Mouse (Mus musculus) skeletal muscle tissue, adult 2 months (tissue): Measurements from ENCODE around the gene Cfc1.
"Not testable (repeated sequence)": the region's sequence is repeated elsewhere in the genome, so short reads cannot be mapped to it uniquely, and the experiment has no call there.

Source experiments
- DNase-seq: peaks from one replicate; pipeline ENCODE4 v3.0.0-alpha.2; 2012; ENCODE audit warnings: low read depth, low spot score

Cfc1 gene

GRCm38 (mm10) chr1:34535043-34535698 is at the start of gene Cfc1:
TSS of gene Cfc1 (plus strand) at chr1:34535648.
- not testable (repeated sequence) for DNase-seq

DNA sequence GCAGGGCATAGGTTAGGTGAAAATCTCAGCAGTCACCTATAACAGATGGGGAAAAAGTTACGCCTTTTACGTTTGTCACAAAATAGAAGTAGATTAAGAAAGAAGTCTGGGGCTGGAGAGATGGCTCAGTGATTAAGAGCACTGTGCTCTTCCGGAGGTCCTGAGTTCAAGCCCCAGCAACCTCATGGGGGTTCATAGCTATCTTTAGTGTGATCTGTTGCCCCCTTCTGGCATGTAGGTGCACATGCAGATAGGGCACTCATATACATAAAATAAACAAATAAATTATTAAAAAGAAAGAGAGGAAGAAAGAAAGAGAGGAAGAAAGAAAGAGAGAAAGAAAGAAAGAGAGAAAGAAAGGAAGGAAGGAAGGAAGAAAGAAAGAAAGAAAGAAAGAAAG is 48.1 kb upstream of the Cfc1 start:
- no peak for DNase-seq

GRCm38 (mm10) chr1:34489852-34490541 is 45.5 kb upstream of the Cfc1 start:
- no peak for DNase-seq

DNA sequence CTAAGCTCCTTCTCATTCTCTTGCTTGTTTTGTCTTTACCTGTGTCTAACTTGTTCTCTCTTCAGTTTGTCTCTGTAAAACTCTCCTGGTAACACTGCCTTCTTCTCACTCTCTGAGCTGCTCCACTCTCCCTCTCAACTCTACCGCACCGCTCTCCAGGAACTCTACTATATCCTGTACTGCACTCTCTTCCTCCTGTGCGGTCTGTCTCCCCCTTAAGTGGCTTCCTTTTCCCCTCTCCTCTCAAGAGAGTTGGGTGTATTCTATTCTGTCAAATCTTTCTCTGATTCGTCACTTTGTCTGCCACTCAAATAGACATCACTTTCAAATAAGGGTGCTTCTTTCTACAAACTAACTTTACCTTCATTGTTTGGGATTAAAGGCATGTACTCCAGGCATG is 44.0 kb upstream of the Cfc1 start:
- DNase-seq = no peak

GRCm38 (mm10) chr1:34502991-34503390 is 32.5 kb upstream of the Cfc1 start:
- DNase-seq = no peak

DNA sequence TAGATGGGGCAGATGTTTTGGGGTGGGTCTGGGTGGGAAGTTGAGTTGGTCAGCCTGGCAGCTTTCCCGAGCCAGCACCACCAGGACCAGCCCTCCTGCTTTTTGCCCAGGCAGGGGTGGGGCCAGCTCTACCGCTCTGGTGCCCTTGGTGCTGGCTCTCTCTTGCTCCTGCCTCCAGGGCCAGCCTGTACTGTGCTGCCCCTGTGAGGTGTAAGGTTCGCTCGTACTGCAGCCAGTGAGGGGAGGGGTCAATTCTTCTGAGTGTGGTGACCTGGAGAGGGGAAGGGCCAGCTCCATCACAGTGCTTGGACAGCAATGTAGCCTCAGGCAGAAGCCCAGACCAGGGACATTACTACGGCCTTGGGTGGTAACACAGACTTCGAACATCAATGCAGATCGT is 30.1 kb upstream of the Cfc1 start:
- no peak for DNase-seq

GRCm38 (mm10) chr1:34505970-34506551 is 29.4 kb upstream of the Cfc1 start:
- DNase-seq = no peak

- DNase-seq = no peak
Measured at GRCm38 (mm10) chr1:34507986-34508385, 27.5 kb upstream of the Cfc1 start.

DNA sequence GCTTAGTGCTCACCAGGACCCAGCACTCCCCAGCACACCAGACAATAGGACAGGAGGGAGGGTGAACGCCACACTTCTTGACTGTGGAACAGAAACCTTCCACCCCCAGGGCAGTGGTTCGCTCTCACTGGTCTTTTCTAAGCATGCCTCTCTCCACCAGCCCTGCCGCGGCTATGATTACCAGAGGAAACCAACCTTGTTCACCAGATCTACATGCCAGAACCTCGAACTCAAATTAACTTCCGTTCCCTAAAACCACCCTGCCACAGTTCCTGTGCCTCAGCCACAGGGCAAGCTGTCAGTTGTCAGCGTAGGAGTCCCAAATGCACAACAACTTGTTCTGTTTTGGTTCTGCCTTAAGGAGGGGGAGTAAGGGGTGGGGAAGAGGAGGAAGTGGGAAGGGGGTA is 24.9 kb upstream of the Cfc1 start:
- DNase-seq = peak; percentile 2

GRCm38 (mm10) chr1:34511027-34511426 is 24.4 kb upstream of the Cfc1 start:
- DNase-seq = peak; percentile 3

DNA sequence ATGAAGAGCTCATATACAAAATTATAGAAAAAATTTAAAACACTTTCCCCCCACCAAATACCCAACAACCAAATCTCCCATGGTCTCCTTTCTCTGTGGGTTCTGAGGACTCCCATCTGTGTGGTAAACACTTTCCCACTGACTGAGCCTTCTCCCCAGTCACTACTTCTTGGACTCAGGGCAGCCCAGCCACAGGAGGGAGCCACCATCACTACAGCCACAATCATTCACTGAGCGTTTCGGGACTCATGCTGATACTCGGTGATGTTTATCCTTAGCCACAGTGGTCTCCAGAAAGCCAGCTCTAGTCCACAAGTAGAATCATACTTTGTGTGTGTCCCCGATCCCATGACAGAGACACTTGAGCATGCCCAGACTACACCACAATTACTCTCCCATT is 22.4 kb upstream of the Cfc1 start:
- DNase-seq = no peak

DNA sequence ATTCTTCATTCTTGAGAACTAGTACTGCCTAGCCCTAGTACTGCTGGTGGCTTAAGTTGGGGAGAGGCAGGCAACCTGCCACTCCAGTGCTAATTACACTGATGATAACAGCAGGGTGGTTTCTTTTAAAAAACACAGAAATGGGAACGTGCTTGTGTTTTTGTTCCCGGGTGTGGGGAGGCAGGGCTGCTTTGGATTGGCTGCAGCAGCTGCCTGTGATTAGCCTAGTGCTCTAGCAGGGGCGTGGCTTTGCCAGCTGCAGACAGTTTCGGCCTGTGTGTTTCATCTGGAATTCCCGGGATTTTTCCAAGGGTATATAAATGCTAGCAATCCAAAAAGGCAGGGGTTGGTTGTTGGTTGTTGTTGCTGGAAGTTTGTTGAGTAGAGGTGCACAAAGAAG is 18.9 kb upstream of the Cfc1 start:
- no peak for DNase-seq

DNA sequence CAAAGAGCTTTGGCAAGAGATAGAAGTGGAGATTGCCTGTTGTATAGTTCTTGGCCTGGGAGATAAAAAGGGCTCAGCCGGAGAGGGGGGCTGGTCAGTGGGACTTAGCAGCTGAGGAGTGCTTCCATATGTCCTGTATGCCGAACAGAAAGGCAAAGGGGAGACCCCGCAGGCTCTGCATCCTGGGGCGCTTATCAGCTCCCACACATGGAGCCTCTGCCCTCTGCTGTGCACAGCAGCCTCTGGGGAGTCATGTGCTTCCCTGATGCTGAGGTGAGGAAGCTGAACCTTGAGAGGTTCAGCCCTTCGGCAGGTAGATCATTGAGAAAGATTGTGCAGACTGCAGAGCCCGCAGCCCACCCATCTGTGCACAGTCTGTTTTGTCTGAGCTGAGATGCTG is 18.2 kb upstream of the Cfc1 start:
- not testable (repeated sequence) for DNase-seq

DNA sequence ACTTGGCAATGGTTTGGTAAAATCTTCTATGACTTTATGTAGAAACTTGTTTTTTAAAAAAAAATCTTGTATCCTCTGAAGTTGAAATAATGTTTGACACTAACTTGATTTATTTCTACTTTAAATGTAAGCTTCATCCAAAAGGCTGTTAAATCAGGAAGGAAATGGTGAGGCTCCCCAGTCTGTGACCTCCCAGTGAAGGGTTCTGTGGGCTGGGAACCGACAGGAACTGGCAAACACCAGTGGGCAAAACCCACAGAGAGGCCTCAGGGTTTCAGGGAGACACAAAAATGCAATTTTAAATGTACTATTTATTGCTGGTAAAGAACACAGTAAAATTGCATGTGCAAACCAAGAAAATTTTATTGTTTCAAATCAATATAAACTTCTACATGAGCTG is 17.7 kb upstream of the Cfc1 start:
- not testable (repeated sequence) for DNase-seq

- no peak for DNase-seq
Measured at GRCm38 (mm10) chr1:34518259-34518658, 17.2 kb upstream of the Cfc1 start.

DNA sequence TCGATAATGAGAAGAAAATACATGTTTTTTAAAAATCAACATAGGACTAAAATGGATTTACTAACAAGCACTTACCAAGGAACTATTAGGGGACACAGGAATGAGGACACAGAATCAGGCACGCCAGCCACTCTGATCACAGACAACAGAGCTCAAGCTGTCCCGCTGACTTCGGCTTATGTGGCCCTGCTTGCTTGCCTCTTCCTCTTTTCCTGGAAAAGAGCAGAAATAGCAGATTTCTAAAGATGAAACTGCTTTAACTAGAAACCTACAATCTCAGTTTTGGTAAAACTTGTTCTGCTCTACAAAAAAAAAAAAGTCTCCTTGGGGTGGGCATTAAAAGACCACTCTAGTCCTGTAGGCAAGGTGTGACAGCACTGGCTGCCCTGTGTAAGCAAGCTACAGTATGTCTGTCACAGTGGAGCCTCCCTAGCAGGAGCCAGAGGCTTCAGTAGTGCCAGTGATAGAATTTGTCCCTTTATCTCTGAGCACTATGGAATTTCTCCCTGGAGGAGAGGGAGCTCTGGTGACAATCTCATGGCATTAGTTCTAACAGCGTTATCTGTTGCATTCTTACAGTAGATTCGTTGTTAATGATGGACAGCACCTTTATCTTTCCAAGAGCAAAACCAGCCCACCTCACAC is 13.1 kb upstream of the Cfc1 start:
- no peak for DNase-seq

GRCm38 (mm10) chr1:34522850-34523244 is 12.6 kb upstream of the Cfc1 start:
- DNase-seq = no peak

DNA sequence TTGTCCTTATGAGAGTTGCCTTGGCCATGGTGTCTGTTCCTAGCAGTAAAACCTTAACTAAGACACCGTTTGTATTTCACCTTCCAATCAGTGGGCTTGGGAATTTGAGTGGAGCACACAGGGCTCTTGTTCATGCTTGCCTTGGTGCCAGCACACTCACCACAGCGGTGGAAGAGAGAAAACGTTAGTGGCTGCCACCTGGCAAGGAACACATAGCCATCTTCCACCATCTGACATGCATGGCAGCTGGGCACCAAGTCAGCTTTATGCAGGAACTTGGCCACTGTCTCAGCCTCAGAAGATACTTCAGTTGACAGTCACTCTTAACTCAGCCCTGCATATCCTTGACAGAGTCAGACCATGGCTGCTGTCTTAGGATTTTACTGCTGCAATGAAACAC is 11.8 kb upstream of the Cfc1 start:
- DNase-seq = no peak

- DNase-seq = not testable (repeated sequence)
Measured at GRCm38 (mm10) chr1:34534574-34534973, 874 bp upstream of the Cfc1 start.

DNA sequence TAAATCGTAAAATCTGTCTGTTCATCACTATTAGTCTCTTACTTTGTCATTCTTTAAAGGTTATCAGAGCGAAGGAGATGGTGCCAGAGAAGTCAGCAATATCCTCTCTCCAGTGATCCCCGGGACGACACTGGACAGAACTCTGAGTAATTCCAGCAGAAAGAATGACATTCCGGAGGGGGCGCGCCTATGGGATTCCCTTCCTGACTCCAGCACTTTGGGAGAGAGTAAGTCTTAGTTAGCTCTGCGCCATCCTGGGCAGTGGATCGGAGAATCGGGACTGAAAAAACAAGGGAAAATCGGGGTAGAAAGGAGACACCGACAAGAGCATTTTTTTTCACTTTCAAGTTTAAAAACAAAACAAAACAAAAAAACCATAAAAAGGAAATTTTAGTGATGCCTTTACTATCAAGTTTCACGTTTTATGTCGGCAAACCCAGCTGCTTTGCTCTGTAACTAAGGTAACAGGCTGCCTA is 881 bp downstream of the Cfc1 start:
- DNase-seq = no peak

DNA sequence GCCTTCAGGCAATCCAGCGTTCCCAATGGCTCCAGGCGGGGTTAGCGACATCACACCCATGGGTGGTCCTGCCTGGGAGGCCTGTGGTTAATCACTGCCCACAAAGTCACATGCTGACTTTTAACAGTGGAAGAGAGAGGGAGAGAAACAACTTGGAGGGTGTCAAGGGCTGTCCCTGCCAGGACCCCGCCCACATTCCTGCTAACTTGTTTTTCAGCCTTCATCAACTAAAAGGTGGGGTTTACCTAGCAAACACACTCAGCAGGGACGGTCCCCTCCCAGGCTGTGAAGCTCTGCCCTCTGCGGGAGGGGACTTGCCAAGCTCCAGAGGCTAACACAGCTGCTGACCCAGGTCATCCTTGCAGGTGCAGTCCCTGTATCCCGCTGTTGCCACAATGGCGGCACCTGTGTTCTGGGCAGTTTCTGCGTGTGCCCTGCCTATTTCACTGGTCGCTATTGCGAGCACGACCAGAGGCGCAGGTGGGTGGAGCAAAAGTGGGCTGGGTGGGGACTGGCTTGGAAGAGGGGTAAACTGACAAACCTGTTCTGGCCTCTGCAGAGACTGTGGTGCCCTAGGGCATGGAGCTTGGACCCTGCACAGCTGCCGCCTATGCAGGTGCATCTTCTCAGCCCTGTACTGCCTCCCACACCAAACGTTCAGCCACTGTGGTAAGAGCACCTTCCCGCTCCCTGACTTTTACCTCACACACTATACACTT is 1.5 kb downstream of the Cfc1 start:
- DNase-seq = no peak

DNA sequence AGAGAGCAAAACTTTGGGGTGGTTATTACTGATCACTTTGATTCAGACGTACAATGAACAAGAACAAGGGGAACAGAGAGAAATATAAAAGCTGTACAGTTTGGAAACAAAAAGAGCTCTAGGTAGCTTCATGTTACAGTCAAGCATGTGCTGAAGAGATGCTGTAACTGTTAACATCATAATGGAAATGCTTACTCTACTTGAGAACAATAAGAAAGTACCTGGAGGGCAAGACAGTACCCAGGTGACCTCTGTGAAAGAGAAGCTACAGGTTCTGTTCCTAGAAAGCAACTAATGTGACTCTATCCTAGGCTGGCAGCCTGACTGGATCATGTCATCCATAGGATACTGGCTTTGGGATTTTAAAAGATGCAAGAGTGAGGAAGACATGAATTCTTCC is 11.6 kb downstream of the Cfc1 start:
- DNase-seq = no peak
